Mouse (Mus musculus): ENCODE results near the gene Zfp704.

DNA sequence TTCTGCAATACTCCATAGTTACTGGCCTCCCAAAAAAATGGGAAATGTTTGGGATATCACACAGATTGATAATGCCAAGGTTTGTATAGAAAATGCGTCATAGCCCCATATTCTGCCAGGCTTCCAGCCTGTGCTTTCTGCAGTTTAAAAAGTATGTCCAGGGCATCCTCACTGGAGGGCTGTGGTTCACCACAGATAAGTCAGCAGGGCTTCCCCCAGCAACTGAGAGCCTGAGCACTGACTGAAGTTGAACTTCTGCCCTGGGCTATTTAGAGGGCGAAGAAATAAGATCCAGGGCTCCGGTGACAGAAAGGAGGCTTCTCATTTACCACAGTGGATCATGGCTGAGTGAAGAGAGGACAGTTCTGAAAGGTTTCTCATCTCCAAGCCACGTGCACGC lies 16.3 kb upstream of the Zfp704 start:
- TF ChIP-seq CTCF (IDR thresholded peaks at IDR 0.05; ENCODE audit: extremely low read depth, insufficient read depth, insufficient read length, insufficient replicate concordance) (no peak), POLR2A (IDR thresholded peaks at IDR 0.05; ENCODE audit: low read depth, low read length) (no peak)

Data from spleen, adult 2 months (tissue).